Mouse (Mus musculus): ENCODE results near the gene F13b.

The F13b gene

DNA sequence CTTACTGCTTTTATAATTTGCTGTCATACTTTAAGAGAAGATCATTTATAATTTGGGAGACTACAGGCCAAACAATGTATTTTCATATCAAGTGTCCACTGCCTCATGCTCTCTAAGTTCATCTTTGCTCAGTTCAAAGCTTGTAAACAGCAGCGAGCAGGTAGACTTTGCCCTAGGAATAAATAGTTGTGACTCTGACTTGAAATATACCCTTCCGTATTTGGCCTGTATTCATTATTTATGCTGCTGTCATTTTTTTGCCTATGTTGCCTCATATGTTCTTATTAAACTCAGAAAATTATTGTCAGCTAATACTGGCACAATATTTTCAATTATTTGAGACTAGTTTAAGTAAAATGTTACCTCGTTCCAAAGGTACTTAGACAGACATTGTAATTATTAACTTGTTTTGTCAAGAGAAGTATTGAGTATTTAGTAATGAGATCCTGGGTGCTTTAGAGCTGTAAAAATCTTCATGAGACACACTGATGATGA, at the start of gene F13b:
F13b (plus strand) TSS at position 445 of the 495 bp plus-strand sequence.
- DNase-seq: no peak

DNA sequence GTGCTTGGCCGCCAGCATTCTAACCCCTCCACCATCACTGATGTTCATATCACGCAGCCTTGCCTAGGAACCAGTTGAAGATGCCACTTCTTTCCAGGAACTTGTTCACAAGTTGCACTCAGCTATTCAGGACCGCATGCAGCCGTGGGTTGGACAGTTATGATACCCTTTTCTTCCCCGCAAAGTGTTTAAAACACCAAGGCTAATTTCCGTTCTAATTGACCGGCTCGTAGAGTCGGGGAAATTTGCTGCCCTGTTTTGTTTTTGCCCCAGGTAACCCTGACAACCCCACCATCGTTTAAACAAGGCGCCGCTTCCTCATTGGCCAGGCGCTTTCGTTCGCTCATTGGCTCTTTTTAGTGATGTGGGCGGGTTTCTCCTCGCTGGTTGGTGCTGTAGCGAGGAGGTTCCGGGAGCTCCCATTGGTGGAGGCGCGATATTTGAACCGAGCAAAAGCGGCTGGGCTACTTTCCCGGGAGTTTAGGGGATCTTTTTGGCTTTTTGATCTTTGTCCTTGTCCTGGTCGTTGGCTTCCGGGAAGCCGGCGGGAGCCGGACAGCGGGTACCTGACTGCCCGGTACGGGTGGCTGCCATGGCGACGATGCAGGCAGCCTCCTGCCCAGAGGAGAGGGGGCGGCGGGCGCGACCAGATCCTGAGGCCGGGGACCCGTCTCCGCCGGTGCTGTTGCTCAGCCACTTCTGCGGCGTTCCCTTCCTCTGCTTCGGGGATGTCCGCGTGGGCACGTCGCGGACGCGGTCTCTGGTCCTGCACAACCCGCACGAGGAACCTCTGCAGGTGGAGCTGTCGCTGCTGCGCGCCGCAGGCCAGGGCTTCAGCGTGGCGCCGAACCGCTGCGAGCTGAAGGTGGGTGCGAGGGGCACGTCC, 46.9 kb upstream of the F13b start, which contains the start of gene Aspm:
Aspm (plus strand) TSS at position 433 of the 886 bp plus-strand sequence.
- DNase-seq: peak; percentile 84

GRCm38 (mm10) chr1:139455226-139455869, 46.2 kb upstream of the F13b start:
- DNase-seq: no peak

- no peak for DNase-seq
Observed at GRCm38 (mm10) chr1:139460807-139461206, 40.7 kb upstream of the F13b start.

GRCm38 (mm10) chr1:139465936-139466335, 35.6 kb upstream of the F13b start:
- no peak for DNase-seq

DNA sequence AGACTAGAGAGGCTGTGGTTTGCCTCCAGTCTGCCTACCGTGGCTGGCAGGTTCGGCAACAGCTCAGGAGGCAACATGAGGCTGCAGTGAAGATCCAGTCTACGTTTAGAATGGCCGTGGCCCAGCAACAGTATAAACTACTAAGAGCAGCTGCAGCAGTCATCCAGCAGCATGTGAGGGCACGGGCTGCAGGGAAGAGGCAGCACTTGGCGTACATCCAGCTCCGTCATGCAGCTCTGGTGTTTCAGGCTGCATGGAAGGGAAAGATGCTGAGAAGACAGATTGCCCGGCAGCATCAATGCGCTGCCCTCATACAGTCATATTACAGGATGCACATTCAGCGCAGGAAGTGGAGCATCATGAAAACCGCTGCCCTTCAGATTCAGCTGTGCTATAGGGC, 22.6 kb upstream of the F13b start:
- DNase-seq: no peak

GRCm38 (mm10) chr1:139480246-139480645, 21.3 kb upstream of the F13b start:
- DNase-seq: no peak

DNA sequence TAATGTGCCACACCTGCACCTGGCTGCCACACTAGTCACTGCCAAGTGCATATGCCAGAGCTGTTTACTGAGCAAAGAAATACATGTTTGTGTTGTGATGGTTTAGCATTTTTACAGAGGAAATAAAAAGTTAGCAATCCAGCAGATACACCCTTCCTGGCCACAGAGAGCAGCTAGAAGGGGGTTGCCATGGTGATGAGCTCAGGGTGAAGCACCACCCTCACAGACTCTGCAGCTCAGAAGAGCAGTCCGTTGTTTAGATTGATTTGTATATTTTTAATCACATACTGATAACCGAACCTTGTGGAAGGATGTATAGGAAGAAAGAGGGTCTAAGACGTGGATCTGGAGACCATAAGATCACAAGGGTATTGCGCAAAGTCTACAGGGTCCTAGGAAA, 20.4 kb upstream of the F13b start:
- no peak for DNase-seq

DNA sequence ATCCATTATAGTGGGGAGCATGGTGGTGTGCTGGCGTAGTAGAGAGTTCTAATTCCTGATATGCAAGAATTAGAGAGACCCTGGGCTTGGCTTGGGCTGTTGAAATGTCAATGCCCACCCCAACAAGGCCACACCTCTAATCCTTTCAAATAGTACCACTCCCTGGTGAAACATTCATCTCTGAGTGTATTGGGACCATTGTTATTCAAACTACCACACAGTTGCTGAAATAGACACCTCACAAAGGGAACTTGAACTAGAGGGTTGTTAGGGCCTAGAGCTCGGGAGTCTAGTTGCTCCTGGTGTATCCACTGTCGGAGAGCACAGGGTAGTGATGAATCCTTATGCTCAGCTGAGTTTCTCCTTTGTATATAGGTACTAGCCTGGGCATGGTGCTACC, 6.9 kb upstream of the F13b start:
- DNase-seq: no peak

DNA sequence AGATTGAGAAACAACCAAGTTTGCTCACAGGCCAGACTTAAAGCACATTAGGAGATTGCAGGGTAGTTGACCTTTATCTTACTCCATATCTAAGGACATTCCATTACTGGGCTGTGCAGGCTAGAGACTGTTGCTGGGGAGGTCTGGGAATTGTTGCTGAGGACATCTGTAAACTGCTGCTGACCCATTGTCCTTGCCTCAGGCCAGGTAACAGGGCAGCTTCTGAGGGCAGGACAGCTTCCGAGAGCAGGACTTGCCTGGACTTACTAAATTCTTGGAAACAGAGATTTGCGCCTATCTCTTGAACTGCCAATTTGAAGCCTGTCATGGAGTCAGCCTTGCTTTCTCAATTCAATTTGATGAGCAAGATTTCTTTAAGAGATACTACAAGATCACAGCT, 6.1 kb upstream of the F13b start:
- no peak for DNase-seq

DNA sequence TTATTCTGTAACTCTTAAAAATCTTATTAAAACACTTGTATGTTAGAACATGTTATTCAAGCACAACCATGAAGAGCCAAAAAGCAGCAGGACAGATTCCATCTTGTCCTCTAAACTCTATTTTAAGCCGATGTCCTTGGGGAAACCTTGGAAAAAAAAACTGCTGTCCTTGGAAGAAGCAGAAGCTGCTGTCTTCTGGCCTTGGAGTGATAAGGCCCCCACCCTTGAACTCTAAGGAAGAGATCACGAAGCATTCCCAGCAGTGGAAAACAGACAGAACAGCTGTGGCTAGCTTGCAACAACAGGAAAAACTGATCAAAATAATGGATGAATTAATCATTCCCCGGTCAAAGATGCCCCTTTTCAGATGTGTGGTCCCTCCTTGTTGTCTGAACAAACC, 5.3 kb upstream of the F13b start:
- no peak for DNase-seq

DNA sequence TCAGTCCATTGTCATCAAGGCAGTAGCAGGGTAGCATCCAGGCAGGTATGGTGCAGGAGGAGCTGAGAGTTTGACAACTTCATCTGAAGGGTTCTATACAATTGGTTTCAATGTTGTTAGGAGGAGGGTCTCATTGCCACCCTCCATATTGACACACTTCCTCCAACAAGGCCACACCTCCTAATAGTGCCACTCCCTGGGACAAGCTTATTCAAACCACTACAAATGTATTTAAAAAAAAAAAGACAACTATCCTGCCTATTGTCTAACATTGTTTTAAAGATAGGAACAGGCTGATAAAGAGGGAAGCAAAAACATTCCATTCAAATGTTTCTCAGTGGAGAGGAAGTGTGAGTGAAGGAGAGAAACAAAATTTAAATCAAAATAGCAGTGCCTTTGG, 1.8 kb upstream of the F13b start:
- no peak for DNase-seq

GRCm38 (mm10) chr1:139514556-139514955, 13.1 kb downstream of the F13b start:
- no peak for DNase-seq

- DNase-seq: no peak
Observed at GRCm38 (mm10) chr1:139548536-139548935, 47.0 kb downstream of the F13b start.

- no peak for DNase-seq
Observed at GRCm38 (mm10) chr1:139551311-139551710, 49.8 kb downstream of the F13b start.

- DNase-seq: no peak
Observed at GRCm38 (mm10) chr1:139560024-139560423, 58.5 kb downstream of the F13b start, which contains the start of gene Cfhr1. Gene Cfhr1 (minus strand): TSS chr1:139560272.
